Mouse (Mus musculus): ENCODE measurements at regions not wholly inside any gene's neighbourhood (a gene's known extent, or its start where the extent isn't known, plus 50 kb on each side); places are given as distances from the start of the nearest gene placed in this dataset.

DNA sequence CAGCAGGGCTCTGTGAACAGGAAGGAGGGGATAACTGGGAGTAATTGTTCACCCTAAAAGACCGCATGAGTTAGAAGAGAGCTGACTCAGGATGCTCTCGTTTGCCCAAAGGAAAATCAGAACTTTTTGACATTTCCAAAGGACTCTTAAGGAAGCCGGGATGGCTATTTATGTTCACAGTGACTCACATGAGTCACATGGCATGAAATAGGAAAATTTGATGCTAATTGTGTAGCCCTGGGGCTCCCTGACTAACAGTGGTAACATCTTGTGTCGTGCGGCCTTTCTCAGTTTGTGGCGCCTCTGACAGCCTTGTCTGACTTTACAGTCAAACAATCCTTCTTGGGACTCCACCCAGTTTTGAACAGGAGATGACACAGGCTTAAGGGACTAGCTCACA lies 51.9 kb upstream of the Cacna1a start:
- no peak for DNase-seq

DNA sequence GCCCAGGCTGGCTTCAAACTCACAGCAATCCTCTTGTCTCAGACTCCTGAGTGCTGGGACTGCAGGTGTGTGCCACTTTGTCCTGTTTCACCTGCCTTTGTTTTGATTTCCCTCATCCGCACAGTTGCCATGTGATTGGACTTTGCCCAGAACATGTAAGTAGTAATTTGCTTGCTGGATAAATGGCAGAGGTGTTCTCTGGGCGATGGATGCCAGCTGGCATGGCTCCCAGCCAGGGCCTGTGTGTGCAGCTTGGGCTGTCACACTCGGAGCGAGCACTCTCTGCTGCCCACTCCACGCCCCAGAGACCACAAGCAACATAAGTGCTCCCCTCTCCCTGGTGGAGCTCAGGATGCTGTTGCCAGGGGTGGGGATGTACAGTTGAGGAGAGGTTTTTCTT lies 53.9 kb upstream of the Cacna1a start:
- DNase-seq, result peak; percentile 37

GRCm38 (mm10) chr8:84331562-84331961 lies 56.7 kb upstream of the Cacna1a start:
- no peak for DNase-seq

DNA sequence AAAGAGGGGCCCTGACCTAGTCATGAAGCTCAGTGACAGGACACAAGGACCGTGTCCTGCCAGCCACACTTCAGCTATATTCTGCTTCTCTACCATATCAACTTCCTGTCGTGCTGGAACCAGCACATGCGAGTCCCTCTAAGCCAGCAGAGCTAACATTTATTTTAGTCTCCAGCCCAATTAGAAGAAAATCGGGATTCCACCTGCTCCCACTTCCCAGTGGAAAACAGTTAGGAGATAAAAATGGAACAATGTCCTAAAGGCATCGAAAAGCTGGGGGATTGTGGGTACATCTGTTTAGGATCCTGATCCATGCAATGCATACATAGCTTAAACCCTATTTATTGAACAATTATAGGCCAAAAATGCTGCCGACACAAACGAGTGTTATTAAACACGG lies 58.7 kb upstream of the Cacna1a start:
- DNase-seq, result no peak

DNA sequence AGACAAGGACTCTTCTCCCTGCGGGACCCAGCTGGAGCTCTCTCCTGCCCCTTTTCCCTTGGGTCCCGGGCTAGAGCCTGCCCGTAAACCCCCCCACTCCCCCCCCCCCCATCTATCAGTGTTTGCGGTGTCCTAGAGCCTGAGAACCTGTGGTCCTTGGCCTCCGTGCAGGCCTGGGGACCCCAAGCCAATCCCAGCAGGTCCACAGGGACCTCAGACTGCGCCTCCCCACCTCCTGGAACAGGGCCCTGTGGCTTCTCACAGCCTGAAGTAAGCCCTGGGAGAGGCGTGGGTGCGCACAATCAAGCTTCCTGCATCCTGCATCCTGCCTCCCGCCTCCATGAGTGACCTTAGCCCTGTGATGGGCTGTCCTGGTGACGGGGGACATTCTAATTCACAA lies 52.6 kb upstream of the Ccdc130 start:
- no peak for DNase-seq

DNA sequence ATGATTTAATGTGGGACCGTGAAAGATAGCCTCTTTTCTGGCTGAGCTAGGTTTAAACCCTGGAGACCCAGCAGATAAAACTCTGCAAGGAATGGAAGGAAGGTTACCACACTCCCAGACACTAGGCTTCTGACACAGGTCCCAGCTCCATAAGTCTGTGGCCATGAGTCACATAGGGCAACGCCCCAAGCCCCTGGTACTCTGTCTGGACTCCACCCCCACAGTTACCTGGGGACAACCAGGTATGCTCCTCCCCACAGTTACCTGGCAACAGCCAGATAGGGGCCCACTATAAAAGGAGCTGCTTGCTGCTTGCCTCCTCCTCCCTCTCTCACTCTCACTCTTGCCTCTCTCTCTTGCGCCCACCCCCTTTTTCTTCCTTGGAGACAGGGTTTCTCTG lies 51.7 kb upstream of the Ccdc130 start:
- DNase-seq, result no peak

Data from adrenal gland, adult 2 months (tissue).